Mouse (Mus musculus) liver, embryonic 14.5 days (tissue): ENCODE data around the gene Chn2.

ENCODE experiments used
- CTCF ChIP-seq: IDR thresholded peaks from 2 replicates; pipeline ENCODE4 v1.5.1; 2016; ENCODE audit warnings: antibody characterized with exemption, low read depth, control low read depth
- EP300 ChIP-seq: IDR thresholded peaks from 2 replicates; pipeline ENCODE4 v1.6.1; 2016; ENCODE audit warnings: antibody characterized with exemption, low read depth

DNA sequence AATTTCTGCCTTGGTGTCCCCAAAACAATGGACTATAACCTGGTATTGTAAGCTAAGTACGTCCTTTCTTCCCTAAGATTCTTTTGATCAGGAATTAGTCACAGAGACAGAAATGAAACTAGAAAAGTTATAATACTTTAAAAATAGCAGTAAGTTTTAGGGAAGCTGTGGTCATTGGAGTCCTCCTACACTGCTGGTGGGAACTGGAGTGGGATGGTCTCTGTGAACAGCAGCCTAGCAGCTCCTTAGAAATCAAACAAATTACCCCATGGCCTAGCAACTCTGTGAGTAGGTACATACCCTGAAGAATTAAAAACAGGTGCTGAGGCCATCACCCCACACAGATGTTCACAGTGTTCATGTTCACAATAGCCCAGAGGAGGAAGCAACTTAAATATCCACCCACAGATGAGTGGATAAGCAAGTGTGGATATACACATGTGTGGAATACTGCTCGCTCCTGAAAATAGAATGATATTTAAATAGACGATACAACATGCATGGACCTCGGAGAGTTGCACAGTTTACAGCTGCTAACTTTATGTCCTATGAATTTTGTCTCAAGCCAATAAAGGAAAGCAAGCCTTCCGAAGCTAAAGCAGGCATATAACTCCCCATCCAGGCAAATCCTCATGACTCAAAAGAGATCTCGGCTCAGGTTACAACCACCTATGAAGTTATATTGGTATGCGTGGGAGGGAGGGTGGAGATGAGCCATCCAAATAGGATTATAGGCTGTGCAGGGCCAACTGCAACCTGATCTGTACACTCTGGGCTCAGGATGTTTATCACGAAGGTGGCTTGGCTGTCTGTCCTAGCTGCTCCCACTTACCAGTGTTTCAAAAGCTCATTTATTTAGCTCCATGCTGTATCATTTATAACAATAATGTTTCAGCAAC is 209.2 kb downstream of the Chn2 start:
- no peak for TF ChIP-seq CTCF
- no peak for TF ChIP-seq EP300
